Mouse (Mus musculus): Measurements from ENCODE around the gene Pibf1. TPM values are rescaled to one million over a fixed set of nuclear protein-coding genes. Genes with fewer than 3 reads are reported as not detected.
A peak's percentile ranks its signal among the peaks of the same experiment; 100 is the strongest.

The Pibf1 gene
- 24.2 and 26.3 TPM in 2 replicates for polyA plus RNA-seq (2016; fragmentation: Nextera tagmentation; extraction: Ambion mirVana)

DNA sequence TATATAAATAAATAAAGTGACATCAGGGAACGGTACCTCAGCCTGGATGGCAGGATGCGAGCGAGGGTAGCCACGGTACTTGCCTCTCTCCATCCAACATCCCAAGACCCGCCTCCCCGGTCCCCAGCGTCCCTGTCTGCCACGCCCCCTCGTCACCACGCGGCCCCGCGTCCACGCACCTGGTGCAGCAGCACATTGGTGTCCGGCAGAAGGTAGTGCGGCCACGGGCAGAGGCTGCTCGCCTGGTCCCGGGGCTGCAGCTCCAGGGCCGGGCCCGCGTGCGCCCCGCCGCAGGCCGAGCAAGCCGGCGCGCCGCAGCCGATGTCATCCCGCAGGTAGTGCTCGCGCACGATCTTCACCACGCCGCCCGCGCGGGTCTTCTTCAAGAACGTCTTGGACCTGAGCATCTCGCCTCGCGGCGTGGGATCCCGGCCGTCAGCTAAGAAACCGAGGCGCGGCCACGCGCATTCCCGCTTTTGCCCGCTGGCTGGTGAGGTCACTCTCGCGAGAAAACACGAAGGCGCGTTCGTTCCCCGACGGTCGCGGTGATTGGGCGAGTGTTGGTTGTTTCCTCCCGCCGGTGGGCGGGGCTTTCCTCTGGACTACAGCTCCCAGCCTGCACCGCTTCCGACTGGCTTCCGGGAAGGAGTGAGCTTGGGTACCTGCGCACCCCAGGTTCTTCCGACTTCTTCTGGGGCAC, at the start of gene Pibf1, which contains the start of gene Dis3:
Pibf1 (plus strand) TSS at position 158 of the 700 bp plus-strand sequence.
Dis3 (minus strand) TSS at position 504 of the 700 bp plus-strand sequence.
- peak within 1 kb of the TSS; percentile 79 for H3K4me2 ChIP-seq
- H3K4me1 ChIP-seq (replicated peaks), result peaks cover 8% of the 10 kb centered on the region
- H3K9me3 ChIP-seq, result no peaks in the 10 kb centered on the region
- peaks cover 60% of the 10 kb centered on the region for H3K36me3 ChIP-seq
- WGBS, result under 1% methylated on average over 73 of the region's 73 CpGs
- peak within 1 kb of the TSS; percentile 85 for H3K27ac ChIP-seq
- peak within 1 kb of the TSS; percentile 92 for H3K4me3 ChIP-seq (replicated peaks)
- ATAC-seq (ENCODE audit: insufficient number of reproducible peaks, insufficient read depth, low FRiP score, low TSS enrichment, low read depth), result peak; percentile 99
- peak within 1 kb of the TSS; percentile 86 for H3K9ac ChIP-seq (replicated peaks)
- H3K27me3 ChIP-seq, result no peaks in the 10 kb centered on the region

DNA sequence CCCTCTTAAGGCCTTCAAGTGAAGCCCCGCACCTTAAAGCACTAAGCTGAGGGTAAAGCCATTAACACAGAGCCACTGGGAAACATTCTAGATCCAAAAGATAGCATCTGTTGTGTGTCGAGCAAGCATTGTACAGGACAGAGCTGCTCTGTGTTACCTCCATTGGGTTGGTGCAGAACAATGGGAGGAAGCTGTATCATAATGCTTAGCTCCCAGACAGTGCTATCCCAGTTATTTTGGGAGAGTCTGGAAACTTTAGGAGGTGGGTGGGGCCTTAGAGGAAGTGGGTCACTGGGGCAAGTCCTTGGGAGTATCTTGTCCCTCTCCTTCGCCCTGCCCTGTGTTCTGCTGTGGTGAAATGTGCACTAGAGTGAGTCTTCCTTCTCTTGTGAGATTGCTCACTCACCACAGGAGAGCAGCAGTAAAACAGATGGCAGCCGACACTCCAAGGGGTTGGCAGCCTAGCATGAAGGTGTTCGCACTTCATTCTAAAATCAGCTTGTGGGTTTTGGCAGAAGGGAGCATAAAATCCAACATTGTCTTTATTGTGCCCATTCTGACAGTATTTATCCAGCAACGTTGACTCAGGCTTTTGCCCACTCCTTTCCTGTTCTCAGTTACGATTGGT, 40.2 kb upstream of the Pibf1 start:
- H3K36me3 ChIP-seq, result peaks cover 72% of the 10 kb centered on the region
- no peaks in the 10 kb centered on the region for H3K9me3 ChIP-seq
- H3K9ac ChIP-seq (replicated peaks), result no peak overlapping the region
- H3K4me1 ChIP-seq (replicated peaks), result no peaks in the 10 kb centered on the region
- ATAC-seq (ENCODE audit: insufficient number of reproducible peaks, insufficient read depth, low FRiP score, low TSS enrichment, low read depth), result peak; percentile 42; the same call in 1 of the 2 replicates
- H3K27me3 ChIP-seq, result no peaks in the 10 kb centered on the region
- no peak overlapping the region for H3K27ac ChIP-seq
- H3K4me3 ChIP-seq (replicated peaks), result no peak overlapping the region
- no peak overlapping the region for H3K4me2 ChIP-seq
- 92% methylated on average over 7 of the region's 7 CpGs for WGBS

DNA sequence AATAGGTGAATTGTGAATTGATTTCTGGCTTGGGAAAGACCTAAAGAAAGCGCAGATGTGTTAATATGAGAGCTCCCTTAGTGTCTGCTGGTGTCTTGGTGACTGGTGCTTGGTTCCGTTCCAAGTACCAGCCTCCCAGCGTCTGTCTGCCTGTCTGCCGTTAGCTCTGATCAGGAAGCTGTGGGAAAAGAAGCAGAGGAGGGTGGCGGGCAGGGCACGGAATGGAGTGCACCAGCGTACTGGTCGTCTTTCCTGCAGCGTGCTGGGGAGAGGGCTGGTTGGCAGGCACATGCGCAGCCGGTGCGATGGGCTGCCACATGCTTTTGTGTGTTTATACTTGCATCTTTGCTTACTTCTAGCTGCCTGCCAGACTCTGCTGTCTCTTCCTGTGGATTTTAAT, 38.6 kb upstream of the Pibf1 start:
- no peak overlapping the region for H3K4me3 ChIP-seq (replicated peaks)
- WGBS, result 93% methylated on average over 12 of the region's 12 CpGs
- H3K9me3 ChIP-seq, result no peaks in the 10 kb centered on the region
- no peak overlapping the region for H3K4me2 ChIP-seq
- H3K27ac ChIP-seq, result no peak overlapping the region
- H3K27me3 ChIP-seq, result no peaks in the 10 kb centered on the region
- no peaks in the 10 kb centered on the region for H3K4me1 ChIP-seq (replicated peaks)
- no peak overlapping the region for H3K9ac ChIP-seq (replicated peaks)
- ATAC-seq (ENCODE audit: insufficient number of reproducible peaks, insufficient read depth, low FRiP score, low TSS enrichment, low read depth), result no peak
- H3K36me3 ChIP-seq, result peaks cover 71% of the 10 kb centered on the region

DNA sequence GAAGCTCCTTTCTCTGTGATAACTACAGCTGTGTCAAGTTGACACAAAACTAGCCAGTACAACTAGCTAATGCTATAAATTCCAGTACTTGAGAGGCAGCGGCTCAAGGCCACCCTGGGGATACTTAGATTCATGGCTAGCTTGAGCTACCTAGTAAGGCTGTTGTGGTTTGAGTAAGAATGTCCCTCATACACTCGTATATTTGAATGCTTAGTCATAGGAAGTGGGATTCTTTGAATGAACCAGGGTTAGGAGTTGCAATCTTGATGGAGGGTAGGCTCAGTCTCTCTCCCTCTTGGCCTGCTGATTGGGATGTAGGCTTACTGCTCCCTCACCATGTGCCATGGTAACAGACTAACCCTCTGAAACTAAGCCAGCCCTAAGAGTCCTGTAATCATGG, 36.1 kb upstream of the Pibf1 start:
- H3K9me3 ChIP-seq, result no peaks in the 10 kb centered on the region
- peaks cover 72% of the 10 kb centered on the region for H3K36me3 ChIP-seq
- no peak overlapping the region for H3K27ac ChIP-seq
- no peaks in the 10 kb centered on the region for H3K4me1 ChIP-seq (replicated peaks)
- H3K9ac ChIP-seq (replicated peaks), result no peak overlapping the region
- ATAC-seq (ENCODE audit: insufficient number of reproducible peaks, insufficient read depth, low FRiP score, low TSS enrichment, low read depth), result no peak
- 95% methylated on average over 2 of the region's 2 CpGs for WGBS
- H3K4me3 ChIP-seq (replicated peaks), result no peak overlapping the region
- H3K4me2 ChIP-seq, result no peak overlapping the region
- no peaks in the 10 kb centered on the region for H3K27me3 ChIP-seq

DNA sequence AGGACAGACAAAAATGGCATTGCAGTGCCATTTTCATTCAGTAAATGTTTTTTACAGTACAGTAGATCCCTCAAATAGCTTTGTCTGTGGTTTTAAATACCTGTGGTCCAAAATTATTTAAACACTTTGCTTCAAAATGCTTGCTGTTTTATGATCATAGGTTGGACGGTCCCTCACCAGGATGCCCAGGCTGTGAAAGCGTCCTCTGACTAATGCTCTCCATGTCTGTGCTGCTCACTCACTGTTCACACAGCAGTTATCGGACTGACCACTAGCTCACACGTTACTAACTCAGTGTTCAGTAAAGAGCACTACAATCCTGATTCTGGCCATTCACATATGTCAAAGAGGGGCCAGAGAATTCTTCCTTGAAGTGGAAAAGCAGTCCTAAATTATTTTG, 28.1 kb upstream of the Pibf1 start:
- no peak for ATAC-seq (ENCODE audit: insufficient number of reproducible peaks, insufficient read depth, low FRiP score, low TSS enrichment, low read depth)
- Histone ChIP-seq H3K36me3 (peaks cover 77% of the 10 kb centered on the region), H3K9me3 (no peaks in the 10 kb centered on the region), H3K27me3 (no peaks in the 10 kb centered on the region), H3K27ac (no peak overlapping the region), H3K4me2 (no peak overlapping the region), H3K4me3 (replicated peaks) (no peak overlapping the region), H3K4me1 (replicated peaks) (no peaks in the 10 kb centered on the region), H3K9ac (replicated peaks) (no peak overlapping the region)
- WGBS, result 78% methylated on average over 4 of the region's 4 CpGs

DNA sequence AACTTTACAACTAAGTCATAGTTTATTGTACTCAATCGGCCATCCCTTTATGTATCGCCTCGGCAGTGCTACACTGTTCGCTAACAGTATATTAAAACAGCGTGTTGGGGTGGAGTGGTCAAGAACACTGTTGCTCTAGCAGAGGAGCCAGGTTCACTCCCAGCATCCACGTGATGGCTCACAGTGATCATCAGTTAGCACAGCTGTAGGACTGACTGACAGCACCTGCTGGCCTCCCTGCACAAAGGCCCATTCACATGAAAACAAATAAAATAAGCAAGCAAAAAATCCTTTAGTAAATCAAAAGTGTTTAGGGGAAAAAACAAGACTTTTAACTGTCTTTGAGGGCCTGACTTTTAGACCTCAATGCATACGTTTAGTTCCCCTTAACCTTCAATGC, 10.3 kb upstream of the Pibf1 start:
- no peak overlapping the region for H3K27ac ChIP-seq
- no peaks in the 10 kb centered on the region for H3K9me3 ChIP-seq
- WGBS, result 91% methylated on average over 7 of the region's 7 CpGs
- H3K4me2 ChIP-seq, result no peak overlapping the region
- H3K9ac ChIP-seq (replicated peaks), result no peak overlapping the region
- H3K4me3 ChIP-seq (replicated peaks), result no peak overlapping the region
- no peaks in the 10 kb centered on the region for H3K27me3 ChIP-seq
- ATAC-seq (ENCODE audit: insufficient number of reproducible peaks, insufficient read depth, low FRiP score, low TSS enrichment, low read depth), result no peak
- peaks cover 77% of the 10 kb centered on the region for H3K36me3 ChIP-seq
- no peaks in the 10 kb centered on the region for H3K4me1 ChIP-seq (replicated peaks)

DNA sequence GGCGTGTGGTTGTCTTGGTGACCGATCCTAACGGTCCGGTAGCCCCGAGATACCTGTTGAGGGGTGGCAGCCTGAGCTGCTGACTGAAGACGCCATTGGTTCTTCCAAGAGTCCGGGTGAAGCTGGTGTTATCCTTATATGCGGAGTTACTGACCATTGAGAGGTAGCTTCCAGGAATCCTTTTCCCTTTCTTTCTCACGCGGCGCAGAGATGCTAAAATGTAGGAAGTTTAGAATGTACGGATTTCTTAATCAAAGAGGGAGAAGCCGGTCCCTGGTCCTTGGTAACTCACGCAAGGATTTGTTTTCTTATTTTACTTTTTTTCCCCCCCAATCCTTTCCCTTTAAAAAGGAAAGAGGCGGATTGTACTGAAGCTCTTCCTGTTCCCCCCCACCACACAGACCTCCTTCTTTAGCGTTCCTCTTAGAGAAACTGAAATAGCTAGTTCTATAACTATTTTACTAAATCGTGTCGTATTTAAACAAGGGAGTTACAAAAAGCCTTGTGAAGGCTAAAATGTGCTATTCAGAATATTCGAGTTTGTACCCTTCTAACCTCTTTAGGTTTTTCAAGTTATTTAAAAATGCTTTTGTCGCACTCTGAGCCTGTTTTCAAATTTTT, 853 bp downstream of the Pibf1 start:
- WGBS, result 6% methylated on average over 20 of the region's 20 CpGs
- Histone ChIP-seq H3K4me3 (replicated peaks) (peak overlapping the region; percentile 92), H3K9me3 (no peaks in the 10 kb centered on the region), H3K36me3 (peaks cover 62% of the 10 kb centered on the region), H3K9ac (replicated peaks) (peak overlapping the region; percentile 86), H3K27ac (no peak overlapping the region), H3K27me3 (no peaks in the 10 kb centered on the region), H3K4me1 (replicated peaks) (peaks cover 8% of the 10 kb centered on the region), H3K4me2 (peak overlapping the region; percentile 79)
- no peak for ATAC-seq (ENCODE audit: insufficient number of reproducible peaks, insufficient read depth, low FRiP score, low TSS enrichment, low read depth)

GRCm38 (mm10) chr14:99103050-99103449, 3.8 kb downstream of the Pibf1 start:
- Histone ChIP-seq H3K9ac (replicated peaks) (no peak overlapping the region), H3K4me1 (replicated peaks) (peaks cover 8% of the 10 kb centered on the region), H3K27ac (no peak overlapping the region), H3K4me3 (replicated peaks) (no peak overlapping the region), H3K27me3 (no peaks in the 10 kb centered on the region), H3K36me3 (peaks cover 60% of the 10 kb centered on the region), H3K9me3 (no peaks in the 10 kb centered on the region), H3K4me2 (no peak overlapping the region)
- WGBS, result 94% methylated on average over 4 of the region's 4 CpGs
- ATAC-seq (ENCODE audit: insufficient number of reproducible peaks, insufficient read depth, low FRiP score, low TSS enrichment, low read depth), result no peak

DNA sequence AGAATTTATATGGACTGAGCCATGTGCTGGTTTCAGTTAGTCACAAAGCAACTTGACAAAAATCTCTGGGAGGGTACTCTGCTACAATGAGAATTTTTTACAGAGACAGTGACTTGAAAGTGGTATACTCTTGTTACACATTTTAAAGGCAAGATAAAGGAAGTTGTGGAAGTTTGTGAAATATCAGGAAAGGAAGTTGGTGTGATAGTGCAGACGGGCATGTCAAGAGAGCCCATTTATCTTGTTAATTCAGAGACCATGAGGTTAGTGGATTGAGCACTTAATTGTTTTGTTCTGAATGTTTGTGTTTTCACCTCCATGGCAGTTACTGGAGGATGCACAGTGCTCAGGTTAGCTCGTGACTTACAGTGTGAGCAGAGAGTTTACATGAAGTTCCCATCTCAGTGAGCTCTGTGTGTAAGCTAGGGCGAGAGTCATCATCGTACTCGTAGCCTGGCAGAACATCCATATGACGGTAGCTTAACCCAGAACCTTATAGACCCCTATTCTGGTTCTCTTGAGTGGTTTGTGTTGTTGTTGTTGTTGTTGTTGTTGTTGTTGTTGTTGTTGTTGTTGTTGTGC, 5.4 kb downstream of the Pibf1 start:
- 93% methylated on average over 6 of the region's 6 CpGs for WGBS
- Histone ChIP-seq H3K36me3 (peaks cover 70% of the 10 kb centered on the region), H3K27me3 (no peaks in the 10 kb centered on the region), H3K4me1 (replicated peaks) (no peaks in the 10 kb centered on the region), H3K9ac (replicated peaks) (no peak overlapping the region), H3K4me2 (no peak overlapping the region), H3K9me3 (no peaks in the 10 kb centered on the region), H3K27ac (no peak overlapping the region), H3K4me3 (replicated peaks) (no peak overlapping the region)
- ATAC-seq (ENCODE audit: insufficient number of reproducible peaks, insufficient read depth, low FRiP score, low TSS enrichment, low read depth), result no peak

DNA sequence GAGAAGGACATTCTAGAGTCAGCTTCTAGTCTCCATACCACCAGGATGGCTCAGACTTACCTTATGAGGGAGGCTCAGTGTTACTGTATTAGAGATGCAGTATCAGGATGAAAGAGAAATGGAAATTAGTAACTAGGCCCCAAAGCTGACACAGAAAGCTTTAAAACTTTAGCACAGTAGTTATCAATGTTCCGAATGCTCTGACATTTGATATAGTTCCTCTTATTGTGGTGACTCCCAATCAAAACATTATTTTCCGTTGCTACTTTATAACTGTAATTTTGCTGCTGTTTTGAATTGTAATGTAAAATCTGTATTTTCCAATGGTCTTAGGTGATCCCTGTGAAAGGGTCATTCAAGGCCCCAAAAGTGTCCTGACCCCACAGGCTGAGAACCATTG, 7.4 kb downstream of the Pibf1 start:
- Histone ChIP-seq H3K36me3 (peaks cover 87% of the 10 kb centered on the region), H3K27me3 (no peaks in the 10 kb centered on the region), H3K9me3 (no peaks in the 10 kb centered on the region), H3K4me2 (no peak overlapping the region), H3K9ac (replicated peaks) (no peak overlapping the region), H3K27ac (no peak overlapping the region), H3K4me1 (replicated peaks) (no peaks in the 10 kb centered on the region), H3K4me3 (replicated peaks) (no peak overlapping the region)
- no peak for ATAC-seq (ENCODE audit: insufficient number of reproducible peaks, insufficient read depth, low FRiP score, low TSS enrichment, low read depth)
- WGBS, result 92% methylated on average over 2 of the region's 2 CpGs

DNA sequence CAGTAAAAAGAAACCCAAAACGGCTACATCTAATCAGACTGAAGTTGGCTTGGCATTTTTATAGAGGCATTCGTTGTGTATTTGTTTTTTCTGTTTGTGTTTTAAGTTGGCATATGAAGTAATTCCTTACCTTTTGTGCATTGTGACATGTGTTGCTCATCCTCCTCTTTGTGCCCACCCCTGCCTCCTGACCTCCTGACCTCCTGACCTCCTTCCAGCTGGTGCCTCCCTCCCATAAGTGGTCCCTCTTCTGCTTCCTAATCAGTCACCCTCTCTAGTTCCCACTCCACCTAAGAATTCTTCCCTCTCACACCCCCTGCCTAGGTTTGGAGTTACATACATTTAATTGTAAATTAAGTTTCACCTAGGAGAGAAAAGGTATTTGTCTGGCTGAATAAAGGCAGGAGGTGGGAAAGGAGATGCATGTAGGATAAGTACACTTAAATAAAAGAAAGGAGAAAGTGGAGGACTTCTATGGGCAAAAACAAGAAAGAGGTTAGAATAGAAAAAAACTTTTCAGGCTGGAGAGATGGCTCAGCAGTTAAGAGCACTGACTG, 8.5 kb downstream of the Pibf1 start:
- H3K36me3 ChIP-seq, result peaks cover 87% of the 10 kb centered on the region
- WGBS, result 85% methylated on average over 2 of the region's 2 CpGs

More for the DNA sequence above, 8.5 kb downstream of the Pibf1 start:
- no peaks in the 10 kb centered on the region for H3K9me3 ChIP-seq
- no peak overlapping the region for H3K9ac ChIP-seq (replicated peaks)
- H3K4me3 ChIP-seq (replicated peaks), result no peak overlapping the region
- H3K4me2 ChIP-seq, result no peak overlapping the region
- no peaks in the 10 kb centered on the region for H3K4me1 ChIP-seq (replicated peaks)
- no peaks in the 10 kb centered on the region for H3K27me3 ChIP-seq
- ATAC-seq (ENCODE audit: insufficient number of reproducible peaks, insufficient read depth, low FRiP score, low TSS enrichment, low read depth), result no peak
- H3K27ac ChIP-seq, result no peak overlapping the region

Data from limb, embryonic 12.5 days (tissue).